Mouse (Mus musculus) kidney, postnatal 10 days (tissue): Measurements from ENCODE around the gene Hormad2.
A peak's percentile ranks its signal among the peaks of the same experiment; 100 is the strongest.

ENCODE experiments used
- DNase-seq: peaks from one replicate; pipeline ENCODE4 v3.0.0; 2021; ENCODE audit warnings: mixed read lengths

Gene Hormad2

DNA sequence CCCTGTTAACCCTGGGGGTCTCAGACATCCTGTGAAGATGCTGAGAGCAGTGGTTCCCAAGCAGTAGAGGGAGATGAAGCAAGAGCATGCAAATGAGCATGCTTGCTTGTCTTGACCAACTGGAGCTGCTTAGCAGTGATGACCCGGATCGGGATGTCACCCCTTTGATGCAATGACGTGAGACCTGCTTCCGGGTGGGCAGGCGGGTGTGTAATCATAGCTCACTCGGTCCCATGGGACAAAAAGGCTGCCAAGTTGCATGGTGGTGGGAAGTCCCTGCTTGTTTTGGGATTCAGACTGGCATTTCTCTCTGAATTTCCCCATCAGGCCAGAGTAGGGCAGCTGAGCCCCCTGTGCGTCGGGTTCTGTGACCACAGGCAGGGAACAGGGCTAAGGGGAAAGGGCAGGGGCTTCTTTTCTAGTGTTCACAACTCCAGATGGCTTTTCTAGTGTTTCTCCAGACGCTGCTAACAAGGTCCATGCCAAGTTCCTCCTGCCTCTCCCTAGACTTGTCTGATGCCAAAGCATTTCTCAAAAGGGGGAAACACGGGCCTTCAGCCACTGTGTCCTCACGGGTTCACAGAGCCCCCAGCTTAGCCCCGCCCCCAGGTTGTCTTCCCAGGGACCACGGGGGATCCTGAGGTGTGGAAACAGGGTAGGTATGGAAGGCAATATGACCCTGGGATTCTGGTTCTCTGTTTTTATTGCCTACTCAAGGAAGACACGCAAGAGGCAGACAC lies 141.0 kb downstream of the Hormad2 start:
- DNase-seq: peak; percentile 74

DNA sequence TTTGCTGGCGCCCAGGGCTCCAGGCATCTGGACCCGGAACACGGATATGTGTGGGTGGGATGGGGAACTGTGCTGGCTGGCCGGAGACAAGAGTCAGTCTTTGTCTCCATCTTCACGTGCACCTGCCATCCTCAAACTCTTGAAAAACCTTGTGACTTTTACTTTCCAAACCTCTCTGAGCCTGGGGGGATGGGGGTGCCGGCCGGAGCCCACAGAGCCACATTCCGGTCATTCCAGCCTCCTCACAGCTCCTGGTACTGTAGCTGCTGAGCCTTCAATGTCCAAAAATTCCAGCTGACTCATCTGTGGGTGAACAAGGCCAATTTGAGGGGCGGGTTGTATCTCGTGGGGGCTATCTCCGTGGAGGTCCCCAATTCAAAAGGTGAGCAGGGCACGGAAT lies 141.7 kb downstream of the Hormad2 start:
- DNase-seq: peak; percentile 64

DNA sequence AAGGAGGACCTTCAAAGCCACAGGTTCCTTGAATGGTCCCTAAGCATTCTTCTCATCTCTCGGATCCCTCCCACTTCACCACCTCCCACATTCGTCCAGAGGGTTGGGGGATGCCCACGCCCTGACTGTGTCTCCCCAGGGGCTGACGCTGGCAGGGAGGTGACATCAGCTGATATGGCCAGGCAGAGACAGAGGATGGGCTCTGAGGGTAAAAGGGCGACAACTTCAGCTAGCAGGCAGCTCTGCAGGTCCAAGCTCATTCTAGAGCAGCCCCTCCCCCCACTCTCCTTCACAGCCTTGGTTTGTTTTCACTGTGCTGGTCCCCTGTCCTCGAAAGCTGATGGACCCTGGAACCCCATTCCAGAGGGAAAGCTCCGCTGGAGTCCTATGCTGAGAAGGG lies 142.3 kb downstream of the Hormad2 start:
- DNase-seq: peak; percentile 56

DNA sequence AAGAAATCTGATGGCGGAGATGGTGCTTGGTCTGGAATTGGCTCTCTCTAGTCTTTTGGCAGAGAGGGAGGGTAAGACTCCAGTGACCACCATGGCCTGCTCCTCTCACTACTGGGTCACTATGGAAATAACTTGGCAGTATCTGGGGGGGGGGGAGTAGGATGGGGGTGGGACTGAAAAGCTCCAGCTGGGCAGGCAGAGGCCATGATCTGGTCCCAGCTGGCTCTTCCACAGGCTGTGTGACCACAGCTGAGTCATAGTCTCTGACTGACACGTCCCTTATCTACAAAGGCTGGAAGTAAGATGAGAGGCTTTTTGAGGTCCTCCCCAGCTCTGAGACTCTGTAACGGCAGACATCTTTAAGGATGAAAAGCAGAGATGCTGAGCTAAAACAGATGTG lies 143.2 kb downstream of the Hormad2 start:
- peak; percentile 56 for DNase-seq

DNA sequence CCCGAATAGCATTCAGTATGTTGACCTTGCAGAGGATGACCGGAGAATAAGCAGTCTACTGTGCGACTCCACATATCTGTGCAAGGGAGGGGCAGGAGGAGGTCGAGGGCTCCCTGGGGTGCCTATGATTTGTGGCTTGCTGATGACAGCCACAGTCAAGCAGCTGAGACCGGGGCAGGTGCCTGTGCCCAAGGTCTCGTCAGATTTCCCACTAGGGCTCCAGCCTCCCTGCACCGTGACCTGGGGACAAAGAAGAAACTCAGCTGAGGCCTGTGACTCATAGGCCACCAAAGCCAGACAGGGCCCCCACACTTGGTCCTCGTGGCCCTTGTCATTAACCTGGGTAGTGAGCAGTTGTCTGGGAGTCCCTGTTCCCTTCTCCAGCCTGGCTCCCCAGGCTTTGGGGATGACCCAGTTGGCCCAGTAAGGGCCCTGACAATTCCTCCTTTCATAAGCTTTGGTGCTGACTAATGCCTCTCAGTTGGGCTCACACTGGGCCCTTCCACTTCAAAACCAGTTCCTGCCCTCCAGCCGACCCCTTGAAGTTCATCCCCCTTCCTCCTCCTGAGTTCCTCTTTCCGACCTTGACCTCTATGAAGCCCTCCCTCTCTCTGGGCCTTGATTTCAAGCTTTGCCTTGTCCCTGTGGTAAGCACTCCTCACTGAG lies 144.2 kb downstream of the Hormad2 start:
- DNase-seq: no peak
